8 mouse cellular contexts compared by ENCODE assay signal in the genomic region with DNA sequence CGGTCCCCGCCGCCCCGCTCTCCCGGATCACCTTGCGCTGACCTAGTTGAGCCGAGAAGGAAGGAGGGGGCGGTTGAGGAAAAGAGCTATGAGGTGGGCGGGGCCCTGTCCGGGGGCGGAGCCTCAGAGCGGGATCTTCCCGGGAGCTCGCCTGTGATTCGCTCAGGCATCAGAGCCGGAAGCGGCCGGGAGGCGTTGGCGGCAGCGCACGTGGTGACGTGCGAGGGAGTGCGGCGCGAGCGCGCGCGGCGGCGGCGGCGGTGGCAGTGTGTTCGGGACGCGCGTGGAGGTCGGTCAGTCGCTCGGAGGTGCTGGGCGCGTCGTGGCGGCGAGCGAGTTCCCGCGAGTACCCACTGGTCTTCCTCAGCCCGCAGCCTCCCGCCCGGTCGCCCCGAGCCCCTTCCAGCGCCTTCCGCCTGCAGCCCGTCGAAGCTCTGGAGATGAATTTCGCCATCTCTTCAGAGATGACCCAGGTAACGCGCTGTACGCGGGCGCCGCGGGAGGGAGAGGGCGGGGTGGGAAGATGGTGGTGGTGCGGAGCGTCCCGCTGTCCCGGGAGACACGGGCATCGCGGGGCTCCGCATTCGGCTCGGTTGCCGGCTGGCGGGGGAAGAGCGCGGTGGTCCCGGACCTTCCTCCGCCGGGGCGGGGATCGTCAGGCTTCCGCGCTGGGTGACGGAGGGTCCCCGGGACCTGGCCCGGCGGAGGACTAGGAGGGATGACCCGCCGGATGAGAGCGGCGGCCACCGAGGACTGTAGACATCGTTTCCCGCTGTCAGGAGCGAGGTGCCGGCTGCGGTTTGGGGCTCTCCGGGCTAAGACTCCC. TPM values are rescaled to one million over a fixed set of nuclear protein-coding genes. Genes with fewer than 3 reads are reported as not detected.
DNase-seq lines count a peak whose midpoint lies in the region; ATAC-seq lines count a peak whose summit lies in the region.

Ivns1abp (plus strand) TSS at position 195 of the 826 bp plus-strand sequence.

- intact Hi-C loops in gastrocnemius, postnatal 14 days (cut with DNase I; ENCODE audit: low total_unique reads): no loop called here
- intact Hi-C loops in left cerebral cortex, postnatal 10 days (cut with DNase I): loop anchor here (2.0 kb wide), 1 partner anchor 264 kb away; no protein-coding TSS in a partner anchor

- peak; percentile 75 for ATAC-seq in inflammation-experienced regulatory T-cells, adult 6 months
- peak; percentile 81 for ATAC-seq in megakaryocyte-erythroid progenitor cell, adult 5-6 weeks (replicated peaks; ENCODE audit: low FRiP score, low TSS enrichment, poor library complexity, severe bottlenecking)

- DNase-seq in adrenal gland, adult (ENCODE audit: inconsistent age in 2 of 2, low spot score in 1 of 2): peak; percentile 98 to 99
- DNase-seq in embryo, embryonic 10.5 days (ENCODE audit: low spot score): peak; percentile 97
- DNase-seq in gastrocnemius, postnatal 14 days: peak; percentile 99
- DNase-seq in left cerebral cortex, postnatal 10 days (ENCODE audit: extremely low spot score in 1 of 2, low spot score in 2 of 2): peak; percentile 94 to 99
- peak; percentile 96 for DNase-seq in right cerebral cortex, postnatal 25 days
- peak; percentile 96 to 98 for DNase-seq in urinary bladder, postnatal 4 days (ENCODE audit: low spot score in 2 of 2)

RNA-seq across cellular contexts. Expression of gene Ivns1abp, which starts in this region (rescaled TPM):
- 100 to 1,000 TPM; 109 TPM for total RNA-seq in gastrocnemius, postnatal 14 days (2021)
- polyA plus RNA-seq in inflammation-experienced regulatory T-cells, adult 6 months (2017; shearing (Covaris generic)): 100 to 1,000 TPM; 119 to 141 (median 125) TPM
- 100 to 1,000 TPM; 152 to 153 TPM for total RNA-seq in left cerebral cortex, postnatal 10 days (2021)
- 209 and 234 TPM in 2 replicates for total RNA-seq in megakaryocyte-erythroid progenitor cell, adult 5-6 weeks (2014; fragmentation: Nextera tagmentation)
- total RNA-seq in megakaryocyte-erythroid progenitor cell, adult 5-6 weeks (2017): 309 and 378 TPM in 2 replicates

Comparison
In these comparisons a context has a peak if more than half of its experiments do, and no peak if none do; other contexts are left out.
1. Peak in every context shown above with its lines: DNase-seq and ATAC-seq.